Mouse (Mus musculus): ENCODE results near the gene Zfp141.
"Not testable (repeated sequence)": the region's sequence is repeated elsewhere in the genome, so short reads cannot be mapped to it uniquely, and the experiment has no call there.

DNA sequence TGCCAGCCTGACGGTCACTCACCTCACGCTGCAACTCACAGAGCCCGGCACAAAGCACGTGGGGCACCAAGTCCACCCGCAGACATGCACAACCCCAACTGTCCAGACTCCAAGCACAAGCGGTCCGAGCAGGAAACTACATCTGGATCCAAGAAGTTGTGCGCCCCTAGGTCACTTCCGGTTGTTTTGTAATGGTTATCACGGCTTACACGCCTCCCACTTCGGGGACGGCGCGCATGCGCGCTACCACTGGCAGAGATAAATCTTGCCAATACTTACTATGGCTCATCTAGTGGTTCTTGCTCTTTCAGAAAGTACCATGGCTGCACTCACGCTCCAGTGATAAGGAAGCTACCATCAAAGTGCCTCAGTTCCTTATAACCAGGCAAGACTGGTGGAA, at the start of gene Zfp141:
- TF ChIP-seq CTCF (IDR thresholded peaks at IDR 0.05; ENCODE audit: control insufficient read depth, insufficient read depth, insufficient read length); USF1 (IDR thresholded peaks at IDR 0.05; ENCODE audit: low read depth); MAX (IDR thresholded peaks at IDR 0.05): not testable (repeated sequence)
